Mouse (Mus musculus) forebrain, embryonic 14.5 days (tissue): ENCODE results near the gene 6430531B16Rik. TPM values are rescaled to one million over a fixed set of nuclear protein-coding genes. Genes with fewer than 3 reads are reported as not detected.

Experiments
- ATAC-seq: fragments of 200-750 bp; cut with Nextera tagmentation; 2 replicates; pipeline ENCODE4 v1.8.0; 2017; ENCODE audit warnings: mild to moderate bottlenecking, moderate library complexity
- DNase-seq: peaks from one replicate; pipeline ENCODE4 v3.0.0-alpha.2; 2015; ENCODE audit warnings: low spot score
- H3K27ac ChIP-seq: fragments of 300-500 bp; sonication (generic); 2 replicates; pipeline ENCODE4 v1.5.1; 2014; ENCODE audit warnings: low read depth, mild to moderate bottlenecking, control low read depth, low read length, moderate library complexity
- H3K27me3 ChIP-seq: fragments of 300-500 bp; sonication (generic); replicated peaks from 2 replicates; pipeline ENCODE4 v1.6.1; 2014; ENCODE audit warnings: low read length, control low read depth, mixed read lengths; ENCODE audit not compliant: control insufficient read depth, insufficient read depth
- H3K36me3 ChIP-seq: fragments of 300-500 bp; sonication (generic); 2 replicates; pipeline ENCODE4 v1.6.1; 2014; ENCODE audit warnings: low read length, control low read depth; ENCODE audit not compliant: control insufficient read depth, insufficient read depth
- H3K4me1 ChIP-seq: fragments of 300-500 bp; sonication (generic); 2 replicates; pipeline ENCODE4 v1.6.1; 2014; ENCODE audit warnings: antibody characterized with exemption, low read length, control low read depth; ENCODE audit not compliant: control insufficient read depth, insufficient read depth
- H3K4me2 ChIP-seq: fragments of 300-500 bp; sonication (generic); 2 replicates; pipeline ENCODE4 v1.6.1; 2014; ENCODE audit warnings: mild to moderate bottlenecking, control low read depth, low read length
- H3K4me3 ChIP-seq: fragments of 300-500 bp; sonication (generic); 2 replicates; pipeline ENCODE4 v1.5.1; 2014; ENCODE audit warnings: low read depth, low read length, control low read depth
- H3K9ac ChIP-seq: fragments of 300-500 bp; sonication (generic); 2 replicates; pipeline ENCODE4 v1.6.1; 2014; ENCODE audit warnings: mild to moderate bottlenecking, low read length, control low read depth, moderate library complexity
- H3K9me3 ChIP-seq: fragments of 300-500 bp; sonication (generic); replicated peaks from 2 replicates; pipeline ENCODE4 v1.6.1; 2016; ENCODE audit warnings: low read length, control low read depth, mixed read lengths; ENCODE audit not compliant: control insufficient read depth
- WGBS: fragments of 180-500 bp; shearing (Covaris S2); extraction: QIAGEN DNeasy Blood & Tissue Kit; methylation state at CpG from one replicate; pipeline ENCODE4 v1.1.7; 2014; 5-methylcytosine and 5-hydroxymethylcytosine counted together
- polyA plus RNA-seq: library from polyadenylated mRNA; unstranded; fragments of >200 nt; fragmentation: Nextera tagmentation; extraction: Ambion mirVana; gene quantifications from 2 replicates; pipeline ENCODE4 v1.2.1, GENCODE M21; 2014

6430531B16Rik gene
- polyA plus RNA-seq, 1 experiment from 2014 or later: 0.86 TPM

- H3K27ac ChIP-seq: no peak overlapping the region
- no peak for DNase-seq
- H3K4me2 ChIP-seq: no peak overlapping the region
- WGBS: 79% methylated on average over 4 of the region's 4 CpGs
- H3K9me3 ChIP-seq: no peaks in the 10 kb centered on the region
- no peak for ATAC-seq
- H3K4me1 ChIP-seq: no peaks in the 10 kb centered on the region
- H3K36me3 ChIP-seq: peaks cover 44% of the 10 kb centered on the region
- no peak overlapping the region for H3K9ac ChIP-seq
- H3K27me3 ChIP-seq: no peaks in the 10 kb centered on the region
- no peak overlapping the region for H3K4me3 ChIP-seq
Observed at GRCm38 (mm10) chr7:139994202-139994601, 15.6 kb upstream of the 6430531B16Rik start.

DNA sequence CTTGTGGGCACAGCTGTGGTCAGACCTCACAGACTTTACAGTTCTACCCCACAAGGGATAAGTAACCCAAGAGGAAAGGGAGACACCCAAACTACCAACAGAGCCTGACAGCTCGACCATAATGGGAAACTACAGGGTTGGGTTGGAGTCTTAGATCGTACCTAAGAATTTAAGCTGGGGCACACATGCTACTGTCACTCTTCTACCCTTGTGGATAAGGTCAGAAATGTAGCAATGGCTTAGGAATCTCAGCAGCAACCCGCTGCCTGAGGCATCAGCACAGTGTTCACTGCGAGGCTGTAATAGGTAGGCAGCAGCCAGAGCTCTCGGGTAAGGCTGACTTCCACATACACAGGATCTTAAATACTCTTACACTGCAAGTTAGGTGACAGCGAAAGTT is 15.0 kb upstream of the 6430531B16Rik start:
- H3K27me3 ChIP-seq: no peaks in the 10 kb centered on the region
- WGBS: 94% methylated on average over 6 of the region's 6 CpGs
- H3K4me3 ChIP-seq: no peak overlapping the region
- H3K9ac ChIP-seq: no peak overlapping the region
- H3K9me3 ChIP-seq: no peaks in the 10 kb centered on the region
- no peak overlapping the region for H3K4me2 ChIP-seq
- peaks cover 37% of the 10 kb centered on the region for H3K36me3 ChIP-seq
- ATAC-seq (no peak), DNase-seq (no peak)
- no peak overlapping the region for H3K27ac ChIP-seq
- no peaks in the 10 kb centered on the region for H3K4me1 ChIP-seq

DNA sequence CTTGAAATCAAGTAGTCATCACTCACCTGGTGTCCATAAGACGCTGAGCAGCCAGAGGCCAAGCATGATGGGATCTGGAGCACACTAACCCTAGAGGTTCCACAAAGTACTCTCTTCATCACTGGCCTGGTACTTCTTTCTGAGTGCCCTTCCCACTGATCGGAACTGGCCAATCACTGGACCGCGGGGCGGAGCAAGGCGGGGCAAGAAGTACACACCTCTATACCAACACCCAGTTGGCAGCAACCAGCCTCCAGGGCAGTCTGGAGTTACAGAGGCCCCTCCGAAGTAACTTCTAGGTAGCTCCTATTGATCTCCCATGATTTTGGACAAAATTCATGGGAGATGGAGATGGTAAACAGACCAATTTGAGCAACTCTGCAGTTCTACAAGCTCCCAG is 13.9 kb upstream of the 6430531B16Rik start, which contains the start of gene Adam8:
Gene Adam8, minus strand, starts transcription at position 157 of the 400 bp plus-strand sequence.
- no peak within 1 kb of the TSS for H3K4me2 ChIP-seq
- H3K4me3 ChIP-seq: no peak within 1 kb of the TSS
- no peak within 1 kb of the TSS for H3K27ac ChIP-seq
- H3K9ac ChIP-seq: no peak within 1 kb of the TSS
- no peaks in the 10 kb centered on the region for H3K9me3 ChIP-seq
- WGBS: 32% methylated on average over 7 of the region's 7 CpGs
- DNase-seq: no peak
- H3K27me3 ChIP-seq: no peaks in the 10 kb centered on the region
- no peak for ATAC-seq
- peaks cover 26% of the 10 kb centered on the region for H3K36me3 ChIP-seq
- no peaks in the 10 kb centered on the region for H3K4me1 ChIP-seq

GRCm38 (mm10) chr7:139990864-139991394 is 12.4 kb upstream of the 6430531B16Rik start:
- H3K4me2 ChIP-seq: no peak overlapping the region
- 57% methylated on average over 8 of the region's 8 CpGs for WGBS
- ATAC-seq (no peak), DNase-seq (no peak)
- H3K4me3 ChIP-seq: no peak overlapping the region
- H3K9me3 ChIP-seq: no peaks in the 10 kb centered on the region
- H3K27me3 ChIP-seq: no peaks in the 10 kb centered on the region
- H3K36me3 ChIP-seq: peaks cover 21% of the 10 kb centered on the region
- no peak overlapping the region for H3K27ac ChIP-seq
- H3K4me1 ChIP-seq: no peaks in the 10 kb centered on the region
- no peak overlapping the region for H3K9ac ChIP-seq

DNA sequence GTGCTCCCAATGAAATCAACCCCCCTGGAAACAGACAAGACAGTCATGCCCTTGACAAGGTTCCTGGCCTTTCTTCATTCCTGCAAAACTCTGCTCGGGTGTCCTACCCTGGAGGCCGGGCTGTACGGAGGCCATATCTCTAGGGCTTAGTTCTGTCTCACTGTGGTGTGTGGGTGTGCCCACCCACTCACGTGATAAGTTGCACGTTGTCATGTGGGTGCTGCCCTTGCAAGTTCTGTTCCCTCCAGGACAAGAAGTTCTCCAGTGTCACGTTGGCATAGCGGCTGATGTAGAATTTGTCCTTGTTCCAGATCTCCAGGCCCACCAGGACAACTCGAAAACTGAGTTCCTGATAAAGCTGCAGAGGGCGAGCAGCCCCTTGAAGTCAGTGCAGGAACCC is 9.7 kb upstream of the 6430531B16Rik start:
- ATAC-seq (no peak), DNase-seq (no peak)
- no peaks in the 10 kb centered on the region for H3K27me3 ChIP-seq
- no peaks in the 10 kb centered on the region for H3K9me3 ChIP-seq
- H3K27ac ChIP-seq: no peak overlapping the region
- H3K4me2 ChIP-seq: no peak overlapping the region
- no peak overlapping the region for H3K4me3 ChIP-seq
- H3K4me1 ChIP-seq: no peaks in the 10 kb centered on the region
- peaks cover 17% of the 10 kb centered on the region for H3K36me3 ChIP-seq
- 91% methylated on average over 9 of the region's 9 CpGs for WGBS
- no peak overlapping the region for H3K9ac ChIP-seq

GRCm38 (mm10) chr7:139984505-139984904 is 6.0 kb upstream of the 6430531B16Rik start:
- no peak overlapping the region for H3K4me2 ChIP-seq
- DNase-seq: no peak
- no peak overlapping the region for H3K27ac ChIP-seq
- WGBS: 88% methylated on average over 11 of the region's 11 CpGs
- no peaks in the 10 kb centered on the region for H3K27me3 ChIP-seq
- no peak for ATAC-seq
- H3K4me1 ChIP-seq: no peaks in the 10 kb centered on the region
- H3K36me3 ChIP-seq: peaks cover 19% of the 10 kb centered on the region
- no peak overlapping the region for H3K4me3 ChIP-seq
- H3K9ac ChIP-seq: no peak overlapping the region
- no peaks in the 10 kb centered on the region for H3K9me3 ChIP-seq

DNA sequence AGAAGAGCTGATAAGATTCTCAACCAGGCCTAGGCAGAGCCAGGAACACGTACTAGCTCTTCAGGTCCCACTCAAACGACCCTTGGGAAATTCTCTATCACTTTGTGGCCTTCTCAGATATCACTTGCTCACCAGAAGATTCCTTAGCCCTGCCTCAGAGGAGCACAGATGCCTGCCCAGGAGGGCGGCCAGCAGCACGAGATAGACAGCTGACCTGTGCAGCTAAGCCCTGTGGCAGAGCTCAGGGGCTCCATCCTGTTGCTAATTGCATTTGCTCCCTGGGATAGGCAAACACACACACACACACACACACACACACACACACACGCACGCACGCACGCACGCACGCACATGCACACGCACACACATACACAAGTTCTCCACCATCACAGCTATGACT is 3.5 kb upstream of the 6430531B16Rik start:
- no peak for ATAC-seq
- Histone ChIP-seq H3K9ac (no peak overlapping the region), H3K9me3 (no peaks in the 10 kb centered on the region), H3K27me3 (no peaks in the 10 kb centered on the region), H3K4me1 (0 out of 2 replicates have a peak, but pooled peaks cover 2% of the 10 kb centered on the region), H3K27ac (no peak overlapping the region), H3K36me3 (peaks cover 19% of the 10 kb centered on the region), H3K4me2 (no peak overlapping the region), H3K4me3 (no peak overlapping the region)
- DNase-seq: no peak
- 82% methylated on average over 10 of the region's 11 CpGs for WGBS

DNA sequence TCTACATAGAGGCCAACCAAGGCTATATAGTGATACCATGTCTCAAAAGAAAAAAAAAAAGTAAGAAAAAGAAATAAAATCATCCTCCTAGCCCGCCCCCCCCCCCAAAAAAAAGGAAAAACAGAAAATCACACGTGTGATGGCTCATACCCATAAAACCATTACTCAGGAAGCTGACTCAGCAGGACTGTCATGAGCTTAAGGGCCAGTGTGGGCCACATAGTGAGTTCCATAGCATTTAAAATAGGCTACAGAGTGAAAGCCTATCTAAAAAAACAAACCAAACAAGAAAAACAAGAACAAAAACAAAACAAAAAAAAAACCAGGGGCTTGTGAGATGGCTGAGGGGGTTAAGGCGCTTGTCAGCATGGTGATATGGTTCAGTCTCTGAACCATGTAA is 2.2 kb upstream of the 6430531B16Rik start:
- Histone ChIP-seq H3K9me3 (no peaks in the 10 kb centered on the region), H3K4me3 (no peak overlapping the region), H3K4me1 (0 out of 2 replicates have a peak, but pooled peaks cover 2% of the 10 kb centered on the region), H3K36me3 (0 out of 2 replicates have a peak, but pooled peaks cover 8% of the 10 kb centered on the region), H3K27ac (no peak overlapping the region), H3K4me2 (no peak overlapping the region), H3K9ac (no peak overlapping the region), H3K27me3 (no peaks in the 10 kb centered on the region)
- DNase-seq: no peak
- 68% methylated on average over 3 of the region's 3 CpGs for WGBS
- no peak for ATAC-seq

- no peaks in the 10 kb centered on the region for H3K27me3 ChIP-seq
- H3K9me3 ChIP-seq: no peaks in the 10 kb centered on the region
- 0 out of 2 replicates have a peak, but pooled peaks cover 8% of the 10 kb centered on the region for H3K36me3 ChIP-seq
- DNase-seq (peak; percentile 1), ATAC-seq (peak; percentile 59)
- peak overlapping the region; percentile 42 for H3K4me3 ChIP-seq
- no peak overlapping the region for H3K27ac ChIP-seq
- peak overlapping the region; percentile 68 for H3K4me2 ChIP-seq
- peak overlapping the region; percentile 63; the same call in 1 of the 2 replicates for H3K9ac ChIP-seq
- WGBS: 45% methylated on average over 13 of the region's 13 CpGs
- H3K4me1 ChIP-seq: 0 out of 2 replicates have a peak, but pooled peaks cover 2% of the 10 kb centered on the region
Observed at GRCm38 (mm10) chr7:139979011-139979719, 610 bp upstream of the 6430531B16Rik start.
